Mouse (Mus musculus) erythroid progenitor cell, adult 5-6 weeks (primary cell): Measurements from ENCODE around the gene Sp1. TPM values are rescaled to one million over a fixed set of nuclear protein-coding genes. Genes with fewer than 3 reads are reported as not detected.

Source experiments
- ATAC-seq: replicated peaks from 2 replicates; pipeline ENCODE4 v1.8.0; 2016; ENCODE audit warnings: moderate number of reproducible peaks, mild to moderate bottlenecking, moderate TSS enrichment, inconsistent platforms; ENCODE audit not compliant: poor library complexity, low FRiP score, severe bottlenecking
- total RNA-seq, 2 experiments: library from RNA; stranded (forward) in 1 of 2; stranded (reverse) in 1 of 2; fragments of 150-400 nt in 1 of 2; fragments of 186-747, 209-891 nt in 1 of 2; gene quantifications; 2 replicates each; pipeline versions ENCODE4 v1.2.3 to v1.2.4; 2015 to 2017; ENCODE audit warnings: low replicate concordance in 2 of 2

The Sp1 gene
- total RNA-seq, 2 experiments from 2014 or later, result 70.4 to 80.5 TPM

DNA sequence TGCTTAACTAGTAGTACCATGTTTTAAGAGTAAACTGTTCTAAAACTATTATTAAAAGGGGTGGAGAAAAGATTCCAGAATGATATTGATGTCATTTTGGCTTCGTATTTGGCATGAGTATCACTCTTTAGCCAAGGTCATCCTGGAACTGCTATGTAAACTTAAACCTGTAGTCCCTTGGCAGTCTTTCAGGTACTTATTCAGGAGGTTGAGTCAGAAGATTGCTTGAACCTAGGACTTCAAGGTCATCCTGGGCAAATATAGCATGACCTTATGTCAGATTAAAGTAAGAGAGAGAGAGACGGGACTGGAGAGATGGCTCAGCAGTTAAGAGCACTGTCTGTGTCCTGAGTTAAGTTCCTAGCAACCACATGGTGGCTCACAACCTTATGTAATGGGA, 18.7 kb downstream of the Sp1 start:
- ATAC-seq, result no peak

DNA sequence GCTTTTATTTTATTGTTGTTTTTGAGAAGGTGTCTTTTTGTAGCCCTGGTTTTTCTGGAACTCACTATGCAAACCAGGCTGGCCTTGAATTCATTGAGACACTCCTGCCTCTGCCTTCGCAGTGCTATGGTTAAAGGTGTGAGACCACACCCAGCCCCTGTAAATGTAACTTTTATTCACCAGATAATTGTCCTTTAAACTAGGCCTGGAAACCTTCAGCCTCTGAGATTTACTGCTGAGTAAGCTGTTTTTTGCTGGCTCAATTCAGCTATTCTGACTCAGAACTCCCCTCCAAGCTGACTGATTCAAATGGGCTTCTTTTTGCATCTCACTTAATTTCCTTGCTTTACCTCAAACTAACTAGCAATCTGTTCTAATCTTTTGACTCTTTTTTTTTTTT, 21.0 kb downstream of the Sp1 start:
- no peak for ATAC-seq

DNA sequence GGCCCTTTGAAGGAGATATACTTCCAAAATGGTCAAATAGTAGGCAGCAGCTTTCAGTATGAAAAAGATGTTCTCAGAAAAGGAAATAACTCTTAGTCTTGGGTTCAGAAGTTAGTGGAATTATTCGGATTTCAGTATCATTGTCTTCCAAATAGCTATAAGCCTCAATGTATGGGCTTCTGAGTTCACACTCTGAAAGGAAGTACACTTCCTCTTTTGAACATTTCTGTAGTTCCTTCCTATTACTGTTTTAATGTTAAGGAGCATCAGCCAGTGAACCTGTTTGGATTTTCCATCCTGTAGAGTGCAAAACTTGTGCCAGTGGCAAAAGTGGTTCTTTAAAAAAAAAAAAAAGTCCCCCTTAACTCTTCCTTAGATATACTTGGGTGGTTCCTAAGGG, 26.1 kb downstream of the Sp1 start:
- ATAC-seq, result no peak

DNA sequence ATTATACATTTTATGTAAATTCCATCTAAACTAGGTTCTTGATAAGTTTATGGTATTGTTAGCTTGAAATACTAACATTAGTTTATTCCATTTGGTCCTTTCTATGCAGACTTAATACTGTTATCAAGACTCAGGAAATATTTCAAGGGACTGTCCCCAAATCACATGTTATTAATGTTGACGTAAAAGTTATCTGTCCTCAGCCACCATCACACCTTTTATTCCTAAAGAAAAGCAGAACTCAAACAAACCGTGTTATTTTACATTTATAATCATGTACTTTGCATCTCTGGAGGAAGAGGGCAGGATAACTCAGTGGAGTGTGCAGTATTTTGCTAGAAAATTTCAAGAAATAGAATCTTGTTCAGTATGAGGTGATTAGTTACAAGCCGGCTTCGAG, 27.2 kb downstream of the Sp1 start:
- ATAC-seq, result no peak

DNA sequence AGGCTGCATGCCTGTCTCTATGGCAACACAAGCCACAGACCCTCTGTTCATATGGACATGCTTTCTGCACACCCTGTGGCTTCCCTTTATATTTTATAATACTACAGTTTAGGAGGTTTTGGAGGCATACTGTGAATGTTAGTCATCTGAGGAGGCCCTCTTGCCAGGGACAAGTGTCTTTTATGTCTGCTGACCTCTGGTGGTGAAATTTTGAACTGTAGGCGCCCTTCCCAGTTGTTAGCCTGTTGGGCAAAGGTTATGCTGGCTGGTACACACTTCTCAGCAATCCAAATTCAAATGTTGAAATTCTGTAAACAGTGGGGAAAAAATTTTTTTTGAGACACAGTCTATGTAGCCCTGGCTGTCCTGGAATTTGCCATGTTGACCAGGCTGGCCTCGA, 36.5 kb downstream of the Sp1 start:
- ATAC-seq, result peak; percentile 80

DNA sequence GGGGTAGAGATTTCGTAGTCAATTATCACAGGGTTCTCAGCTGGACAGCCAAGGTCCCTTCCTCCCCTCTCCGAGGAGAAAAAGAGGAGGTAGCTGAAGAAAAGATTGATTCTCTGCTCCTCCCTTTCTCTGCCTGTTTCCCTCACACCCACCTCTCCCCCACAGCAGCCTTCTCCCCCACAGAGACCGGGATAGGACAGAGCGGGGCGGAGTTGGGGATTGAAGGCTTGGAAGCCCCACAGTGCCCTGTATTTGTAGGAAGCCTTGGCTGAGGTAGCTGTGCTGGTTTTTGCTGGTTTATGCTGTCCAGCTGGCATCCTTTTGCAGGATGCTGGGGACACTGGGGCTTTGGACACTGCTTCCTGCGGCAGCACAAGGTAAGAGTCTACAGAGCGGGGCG, 39.2 kb downstream of the Sp1 start, which contains the start of gene Amhr2:
Gene Amhr2 (plus strand): TSS at position 222 of the 400 bp plus-strand sequence.
- ATAC-seq, result no peak

DNA sequence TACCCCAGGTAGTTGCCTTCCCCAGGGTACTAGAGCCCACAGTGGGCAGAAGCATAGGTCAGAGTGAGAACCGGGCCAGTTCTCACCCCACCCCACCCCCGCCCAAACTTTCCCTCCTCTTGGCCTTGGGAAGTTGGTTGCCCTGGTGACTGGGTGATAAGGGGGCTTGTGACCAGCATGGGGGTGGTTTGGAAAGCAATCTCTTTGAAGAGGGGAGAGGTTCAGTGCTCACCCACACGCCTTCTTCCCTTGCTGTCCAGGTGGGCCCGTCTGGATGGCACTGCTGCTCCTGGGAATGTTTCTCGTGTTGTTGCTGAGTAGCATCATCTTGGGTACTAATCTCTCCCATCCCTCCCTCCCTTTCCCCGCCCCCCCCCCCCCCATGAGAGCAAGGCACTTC, 40.5 kb downstream of the Sp1 start:
- no peak for ATAC-seq

DNA sequence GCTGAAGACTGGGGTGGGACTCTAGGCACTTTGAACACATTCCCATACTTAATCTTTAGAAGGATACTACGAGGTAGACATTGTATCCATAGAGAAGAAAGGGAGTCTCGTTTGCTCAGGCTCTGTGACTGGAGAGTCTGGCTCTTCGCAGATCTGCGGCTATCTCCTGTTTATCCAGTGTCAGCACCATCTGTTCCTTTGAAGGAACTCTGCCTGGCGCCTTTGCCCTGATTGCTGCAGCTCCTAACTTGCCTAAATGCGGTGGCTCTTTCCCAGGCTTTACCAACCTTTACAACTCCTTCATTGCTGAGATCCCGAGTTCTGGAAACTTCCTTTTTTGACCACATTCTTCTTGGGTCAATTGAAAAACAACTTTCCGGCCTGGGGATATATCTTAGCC, 43.4 kb downstream of the Sp1 start:
- ATAC-seq, result no peak

DNA sequence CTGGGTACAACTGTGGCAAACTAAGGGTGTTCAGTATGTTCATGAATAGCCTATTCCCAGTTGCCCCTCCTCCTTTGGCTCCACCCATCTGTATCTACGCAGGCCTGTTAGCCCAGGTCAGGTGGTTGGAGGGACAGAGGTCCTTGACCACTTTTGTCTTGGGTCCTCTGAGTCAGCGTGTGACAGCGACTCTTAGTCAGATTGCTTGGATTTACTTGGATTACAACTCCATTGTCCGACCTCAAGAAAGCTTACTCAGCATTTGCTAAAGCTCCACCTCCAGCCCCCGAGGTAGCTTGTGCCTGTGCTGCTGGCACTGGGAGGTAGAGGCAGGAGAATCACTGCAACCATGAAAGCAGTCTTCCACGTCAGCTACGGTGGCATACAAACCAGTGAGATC, 45.0 kb downstream of the Sp1 start:
- ATAC-seq, result no peak

DNA sequence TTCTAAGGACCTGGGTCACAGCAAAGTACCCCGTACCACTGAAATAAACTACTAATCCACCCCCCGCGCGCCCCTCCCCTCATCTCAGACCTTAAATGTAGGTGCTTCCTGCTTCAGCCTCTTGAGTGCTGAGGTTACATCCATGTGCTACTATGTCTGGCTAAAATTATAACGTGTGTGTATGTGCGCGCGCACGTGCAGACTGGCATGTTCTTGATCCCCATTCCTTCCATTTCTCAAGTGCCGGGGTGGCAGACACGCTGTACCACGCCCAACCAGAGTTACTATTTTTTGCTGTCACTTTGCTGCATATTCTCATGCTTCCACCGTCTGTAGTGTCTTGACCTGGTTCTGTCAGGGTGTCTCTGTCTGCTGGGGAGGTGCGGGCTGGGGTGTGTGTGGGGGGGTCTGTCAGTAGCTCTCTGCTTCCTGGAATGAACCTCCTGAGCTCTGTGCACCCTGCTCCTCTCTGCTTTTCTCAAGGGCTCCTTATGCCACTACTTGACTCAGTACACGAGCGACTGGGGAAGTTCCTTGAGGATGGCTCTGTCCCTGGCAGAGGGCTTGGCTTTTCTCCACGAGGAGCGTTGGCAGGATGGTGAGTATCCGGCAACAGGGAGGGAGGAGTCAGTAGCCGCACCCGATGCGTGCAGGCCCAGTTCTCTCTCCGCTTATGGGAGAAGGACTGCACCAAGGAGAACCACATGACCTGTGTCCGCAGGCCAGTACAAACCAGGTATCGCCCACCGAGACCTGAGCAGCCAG, 45.9 kb downstream of the Sp1 start:
- no peak for ATAC-seq

DNA sequence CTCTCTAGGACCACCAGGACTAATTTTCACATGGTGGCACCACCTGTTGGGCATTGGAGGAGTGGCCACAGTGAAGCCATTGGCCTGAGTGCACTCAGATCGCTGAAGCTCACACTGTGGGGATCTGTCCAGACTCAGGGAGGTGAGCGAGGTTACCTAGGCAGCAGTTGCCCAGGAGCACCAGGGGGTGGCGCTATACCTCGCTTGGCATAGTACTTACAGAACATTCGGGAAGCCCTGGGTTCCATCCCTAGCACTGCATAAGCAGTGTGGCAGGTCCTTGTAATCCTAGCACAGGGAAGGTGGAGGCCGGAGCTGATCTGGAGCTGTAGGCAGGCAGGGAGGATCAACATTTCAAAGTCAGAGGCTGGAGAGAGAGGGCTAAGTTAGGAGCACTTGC, 50.0 kb downstream of the Sp1 start:
- no peak for ATAC-seq

DNA sequence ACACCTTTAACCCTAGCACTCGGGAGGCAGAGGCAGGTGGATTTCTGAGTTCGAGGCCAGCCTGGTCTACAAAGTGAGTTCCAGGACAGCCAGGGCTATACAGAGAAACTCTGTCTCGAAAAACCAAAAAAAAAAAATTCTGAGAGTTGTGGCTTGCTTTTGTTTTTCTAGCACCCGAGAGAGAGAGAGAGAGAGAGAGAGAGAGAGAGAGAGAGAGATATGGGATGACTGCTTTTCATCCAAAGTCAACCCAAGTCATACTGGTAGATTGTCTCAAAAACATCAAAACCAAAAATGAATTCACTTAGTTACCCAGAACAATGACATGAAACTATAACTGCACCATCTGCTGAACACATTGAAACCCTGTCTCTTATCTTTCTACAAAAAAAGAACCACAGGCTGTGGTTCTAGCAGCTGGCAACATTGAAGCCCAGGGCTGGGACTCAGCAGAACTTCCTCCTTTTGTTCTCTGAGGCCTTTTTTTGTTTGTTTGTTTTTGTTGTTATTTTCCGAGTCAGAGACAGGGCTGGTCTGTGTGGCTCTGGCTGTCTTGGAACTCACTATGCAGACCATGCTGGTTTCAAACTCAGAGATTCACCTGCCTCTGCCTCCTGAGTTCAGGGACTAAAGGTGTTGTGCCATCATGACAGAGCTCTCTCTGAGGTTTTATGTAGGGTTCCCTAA, 52.2 kb downstream of the Sp1 start:
- no peak for ATAC-seq

DNA sequence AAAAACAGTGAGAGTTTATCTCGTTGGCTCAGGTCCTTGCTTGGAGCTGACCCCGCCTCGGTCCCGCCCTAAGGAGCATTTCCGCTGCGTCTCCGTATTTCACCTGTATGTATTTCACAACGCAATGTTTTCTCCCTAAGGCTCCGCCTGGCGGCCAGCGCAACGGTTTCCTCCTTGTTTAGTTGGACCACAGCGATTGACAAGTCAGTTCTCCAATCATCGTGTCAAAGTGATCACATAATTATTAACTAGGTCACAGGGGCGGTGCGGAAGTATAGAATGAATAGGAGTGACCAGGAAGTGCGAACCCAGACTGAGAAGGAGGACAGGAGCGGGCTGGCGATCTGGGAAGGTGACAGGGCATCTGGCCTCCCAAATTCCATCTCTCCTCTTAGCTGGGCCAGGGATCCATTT, 53.0 kb downstream of the Sp1 start, which contains the start of gene Prr13:
Gene Prr13 (plus strand): TSS at position 125 of the 414 bp plus-strand sequence.
- ATAC-seq, result peak; percentile 78

DNA sequence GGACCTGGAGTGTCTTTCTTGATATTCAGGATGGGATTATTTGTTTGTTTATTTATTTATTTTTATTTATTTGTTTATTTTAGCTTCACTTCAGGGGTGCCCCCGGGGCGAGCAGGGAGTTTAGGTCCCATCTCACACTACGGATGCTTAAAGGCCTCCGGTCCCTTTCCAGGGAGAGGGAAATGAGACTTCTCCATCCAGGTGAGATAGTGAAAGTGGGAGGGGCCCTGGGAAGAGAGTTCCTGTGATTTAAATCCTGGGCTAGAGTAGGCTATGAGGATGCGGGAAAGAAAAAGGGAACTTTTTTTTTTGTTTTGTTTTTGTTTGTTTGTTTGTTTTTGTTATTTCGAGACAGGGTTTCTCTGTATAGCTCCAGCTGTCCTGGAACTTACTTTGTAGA, 53.4 kb downstream of the Sp1 start:
- ATAC-seq, result no peak

DNA sequence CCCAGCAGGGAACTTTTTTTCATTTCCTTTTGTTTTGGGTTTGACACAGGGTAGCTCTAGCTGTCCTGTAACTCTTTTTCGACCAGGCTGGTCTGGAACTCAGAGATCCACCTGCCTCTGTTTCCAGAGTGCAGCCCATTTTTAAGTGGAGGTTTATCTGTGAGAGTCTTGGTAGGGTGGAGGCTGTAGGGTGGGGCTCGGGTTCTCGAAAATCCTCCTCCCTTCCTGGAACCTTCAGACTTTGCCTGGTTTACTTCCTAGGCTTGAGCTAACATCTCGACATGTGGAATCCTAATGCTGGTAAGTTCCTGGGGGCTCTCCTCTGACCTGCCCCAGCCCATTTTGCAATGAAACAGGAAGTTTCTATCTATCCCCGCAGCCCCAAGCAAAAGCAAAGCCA, 53.9 kb downstream of the Sp1 start:
- peak; percentile 81 for ATAC-seq

DNA sequence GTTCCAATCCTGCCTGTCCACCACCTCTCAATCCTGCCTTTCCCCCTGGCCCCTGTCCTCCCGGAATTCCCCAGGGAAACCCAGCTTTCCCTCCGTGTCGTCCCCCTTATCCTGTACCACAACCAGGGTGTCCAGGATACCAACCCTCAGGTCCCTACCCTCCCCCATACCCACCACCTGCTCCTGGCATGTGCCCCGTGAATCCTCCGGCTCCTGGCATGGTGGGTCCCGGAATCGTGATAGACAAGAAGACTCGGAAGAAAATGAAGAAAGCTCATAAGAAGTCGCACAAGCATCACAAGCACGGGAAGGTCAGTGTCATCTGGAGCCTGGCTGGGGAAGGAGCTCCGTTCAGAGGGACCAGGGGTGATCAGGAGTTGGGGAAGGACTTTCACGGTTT, 54.5 kb downstream of the Sp1 start:
- no peak for ATAC-seq

DNA sequence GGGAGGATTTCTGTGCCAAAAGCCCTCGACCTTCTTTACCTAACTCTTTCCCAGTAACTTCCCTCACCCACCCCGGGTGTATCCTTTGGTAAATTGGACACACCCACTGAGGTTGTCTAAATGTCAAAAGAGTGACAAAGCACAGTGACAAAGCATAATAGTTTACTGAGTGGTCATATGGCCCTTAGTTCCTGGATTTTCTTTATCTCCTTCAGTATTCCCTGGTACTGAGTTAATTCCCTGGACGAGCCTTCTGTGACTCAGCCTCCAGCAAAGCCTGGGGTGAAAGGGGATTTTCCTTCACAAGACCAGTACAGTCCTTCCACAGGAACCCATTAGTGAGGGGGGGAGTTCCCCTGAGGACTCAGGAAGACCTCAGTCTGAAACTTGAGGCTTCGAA, 55.0 kb downstream of the Sp1 start:
- peak; percentile 46; the same call in 1 of the 2 replicates for ATAC-seq

DNA sequence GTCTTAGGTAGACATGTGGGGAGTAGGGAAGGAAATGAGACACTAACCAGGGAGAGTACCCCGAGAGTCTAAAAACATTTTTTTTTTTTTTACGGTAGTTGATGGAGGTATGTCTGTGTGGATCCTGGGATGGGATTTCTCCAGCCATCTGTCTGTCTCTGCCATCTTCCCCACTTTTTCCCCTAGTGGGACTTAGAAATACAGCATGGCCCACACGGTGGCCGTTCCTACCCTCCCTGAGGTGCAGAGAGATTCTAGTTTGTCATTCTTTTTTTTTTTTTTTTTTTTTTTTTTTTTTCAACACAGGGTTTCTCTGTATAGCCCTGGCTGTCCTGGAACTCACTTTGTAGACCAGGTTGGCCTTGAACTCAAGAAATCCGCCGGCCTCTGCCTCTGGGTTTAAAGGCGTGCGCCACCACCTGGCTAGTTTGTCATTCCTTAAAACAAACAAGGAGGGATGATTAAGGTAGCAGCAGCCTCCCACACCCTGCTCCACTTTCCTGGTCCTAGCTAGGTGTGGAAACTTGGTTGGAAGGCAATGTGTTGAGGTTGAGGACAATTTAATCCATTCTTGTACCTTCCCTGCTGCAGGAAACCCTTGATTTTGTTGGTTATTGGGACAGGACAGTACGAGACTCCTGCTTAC, 55.6 kb downstream of the Sp1 start:
- ATAC-seq, result no peak

DNA sequence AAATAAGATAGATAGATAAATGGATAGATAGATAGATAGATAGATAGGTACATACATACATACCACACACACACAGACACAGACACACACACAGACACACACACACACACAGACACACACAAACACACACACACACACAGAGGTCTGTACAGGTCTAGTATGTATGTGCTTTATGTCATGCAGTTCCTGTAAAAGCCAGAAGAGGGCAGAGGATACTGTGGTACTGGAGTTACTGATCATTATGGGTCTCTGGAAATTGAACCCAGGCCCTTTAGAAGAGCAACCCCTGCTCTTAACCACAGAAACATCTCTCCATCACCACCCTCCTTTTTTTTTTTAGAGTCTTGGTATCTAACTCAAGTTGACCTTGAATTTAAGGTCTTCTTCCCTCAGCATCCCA, 57.7 kb downstream of the Sp1 start:
- ATAC-seq, result no peak

DNA sequence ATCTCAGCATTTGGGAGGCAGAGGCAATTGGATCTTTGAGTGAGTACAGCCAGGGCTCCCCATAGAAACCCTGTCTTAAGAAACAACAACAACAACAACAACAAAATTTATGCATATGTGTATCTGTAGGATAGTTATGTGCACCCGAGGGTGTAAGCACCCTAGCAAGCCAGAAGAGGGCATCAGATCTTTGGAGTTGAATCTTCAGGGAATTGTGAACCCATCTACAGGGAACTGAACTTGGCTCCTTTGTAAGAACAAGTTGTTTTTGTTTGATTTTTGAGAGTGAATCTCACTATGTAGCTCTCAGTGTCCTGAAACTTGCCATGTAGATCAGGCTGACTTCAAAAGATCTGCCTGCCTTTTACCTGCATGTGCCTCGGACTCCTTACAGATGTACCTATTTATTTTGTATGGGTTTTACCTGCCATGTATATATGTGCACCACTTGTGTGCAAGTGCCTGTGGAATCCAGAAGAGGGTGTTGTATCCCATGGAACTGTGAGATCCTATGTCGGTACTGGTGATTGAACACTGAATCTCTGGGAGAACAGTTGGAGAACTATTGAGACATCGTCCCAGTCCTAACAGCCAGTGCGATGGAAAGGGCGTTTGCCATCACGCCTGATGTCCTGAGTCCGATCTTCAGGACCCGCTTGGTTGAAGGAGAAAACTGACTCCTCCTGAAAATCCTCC, 62.9 kb downstream of the Sp1 start:
- no peak for ATAC-seq
